Mouse (Mus musculus) layer of hippocampus, adult 2 months (tissue): ENCODE measurements around the gene Lrrc47. TPM values are rescaled to one million over a fixed set of nuclear protein-coding genes. Genes with fewer than 3 reads are reported as not detected.

Experiments
- DNase-seq, 2 experiments: peaks; one replicate each; pipeline ENCODE4 v3.0.0; 2022; ENCODE audit warnings: low spot score in 2 of 2
- H3K27ac ChIP-seq: fragments of 200-600 bp; 2 replicates; pipeline ENCODE4 v1.8.1; 2022
- H3K4me3 ChIP-seq: fragments of 200-600 bp; 2 replicates; pipeline ENCODE4 v1.8.1; 2022; ENCODE audit warnings: mild to moderate bottlenecking
- CTCF ChIP-seq: fragments of 200-600 bp; conservative IDR thresholded peaks from 2 replicates; pipeline ENCODE4 v1.8.1; 2022; ENCODE audit warnings: antibody characterized with exemption, mild to moderate bottlenecking, moderate library complexity
- long read RNA-seq, 2 experiments: library from polyadenylated mRNA; stranded (forward); transcript quantifications; one replicate each; pipeline ENCODE4 v2.0.0; 2021; ENCODE audit warnings: borderline mapping rate in 2 of 2
- total RNA-seq, 2 experiments: library from RNA; stranded (reverse); gene quantifications; 2 replicates each; pipeline ENCODE4 v1.2.3; 2021

The Lrrc47 gene
- total RNA-seq, result 10 to 100 TPM; 65.4 to 70.3 TPM
- long read RNA-seq, experiment 1, transcript Lrrc47-205 (7 exons, 3,468 nt), result major isoform, 34 of 76 reads
- long read RNA-seq, experiment 1, partial matches to known transcripts, result 3 of 76 reads
- long read RNA-seq, experiment 1, other reads (novel, unspliced or antisense), result 39 of 76 reads
- long read RNA-seq, experiment 2, transcript Lrrc47-205 (7 exons, 3,468 nt), result major isoform, 25 of 89 reads
- long read RNA-seq, experiment 2, partial matches to known transcripts, result 5 of 89 reads
- long read RNA-seq, experiment 2, other reads (novel, unspliced or antisense), result 59 of 89 reads

DNA sequence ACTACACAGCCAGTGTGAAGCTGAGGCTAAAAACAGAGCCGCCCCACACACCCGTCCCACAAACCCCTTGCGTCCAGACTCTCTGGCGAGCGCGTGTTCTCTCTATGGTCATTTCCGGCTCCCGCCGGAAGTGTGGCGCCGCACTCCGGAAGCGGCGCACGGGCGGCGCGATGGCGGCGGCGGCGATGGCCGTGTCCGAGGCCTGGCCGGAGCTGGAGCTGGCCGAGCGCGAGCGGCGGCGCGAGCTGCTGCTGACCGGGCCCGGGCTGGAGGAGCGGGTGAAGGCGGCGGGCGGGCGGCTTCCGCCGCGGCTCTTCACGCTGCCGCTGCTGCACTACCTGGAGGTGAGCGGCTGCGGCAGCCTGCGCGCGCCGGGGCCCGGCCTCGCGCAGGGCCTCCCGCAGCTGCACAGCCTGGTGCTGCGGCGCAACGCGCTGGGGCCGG, at the start of gene Lrrc47:
Gene Lrrc47 (plus strand): TSS at position 86 of the 444 bp plus-strand sequence.
- TF ChIP-seq CTCF, result no peak
- H3K27ac ChIP-seq, result peak within 1 kb of the TSS; percentile 92
- H3K4me3 ChIP-seq, result peak within 1 kb of the TSS; percentile 93
- peak; percentile 79 to 84 for DNase-seq

DNA sequence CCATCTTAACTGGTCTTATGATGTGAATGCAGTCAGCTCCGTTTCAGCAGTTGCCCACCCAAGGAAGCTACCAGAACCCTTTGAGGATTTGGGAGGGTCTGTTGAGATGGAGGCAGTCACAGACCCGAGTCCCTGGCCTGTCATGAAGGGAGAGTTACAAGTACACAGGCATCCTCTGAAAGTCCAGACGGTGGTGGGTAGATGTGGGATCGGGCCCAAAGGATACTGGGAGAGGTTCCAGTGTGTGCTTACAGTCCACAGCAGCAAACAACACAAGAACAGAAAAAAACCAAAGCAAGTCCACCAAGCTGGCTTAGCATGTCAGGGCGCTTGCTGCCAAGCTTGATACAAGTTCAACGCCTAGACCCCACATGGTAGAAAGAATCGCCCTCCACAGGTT, 48.9 kb upstream of the Lrrc47 start:
- TF ChIP-seq CTCF, result no peak
- peak; percentile 24 to 53 for DNase-seq
- no peak overlapping the region for H3K4me3 ChIP-seq
- peak overlapping the region; percentile 57; the same call in 1 of the 2 replicates for H3K27ac ChIP-seq

DNA sequence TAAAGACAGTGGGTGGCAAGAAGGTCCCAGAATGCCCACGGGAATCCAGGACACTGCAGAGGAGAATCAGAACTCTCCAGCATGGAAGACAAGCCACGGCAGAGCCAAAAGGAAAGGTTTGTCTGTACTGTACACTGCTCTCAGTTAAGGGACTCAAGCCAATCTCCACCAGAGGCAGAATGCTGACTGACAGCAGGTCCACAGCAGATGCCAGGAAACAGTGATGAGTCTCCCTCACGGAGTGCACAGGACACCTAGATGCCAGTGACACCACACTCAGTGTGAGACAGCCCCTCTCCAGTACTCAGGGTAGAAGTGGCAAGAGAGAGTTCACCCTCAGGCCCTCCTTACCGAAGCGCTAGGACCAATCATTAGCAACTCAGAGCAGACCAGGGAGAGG, 44.9 kb upstream of the Lrrc47 start:
- no peak for DNase-seq
- no peak overlapping the region for H3K27ac ChIP-seq
- no peak overlapping the region for H3K4me3 ChIP-seq
- no peak for TF ChIP-seq CTCF

GRCm38 (mm10) chr4:153967556-153967955, 44.0 kb upstream of the Lrrc47 start:
- no peak for TF ChIP-seq CTCF
- no peak for DNase-seq
- Histone ChIP-seq H3K27ac (peak overlapping the region; percentile 46), H3K4me3 (no peak overlapping the region)

- no peak for DNase-seq
Observed at GRCm38 (mm10) chr4:153968063-153968462, 43.5 kb upstream of the Lrrc47 start.

DNA sequence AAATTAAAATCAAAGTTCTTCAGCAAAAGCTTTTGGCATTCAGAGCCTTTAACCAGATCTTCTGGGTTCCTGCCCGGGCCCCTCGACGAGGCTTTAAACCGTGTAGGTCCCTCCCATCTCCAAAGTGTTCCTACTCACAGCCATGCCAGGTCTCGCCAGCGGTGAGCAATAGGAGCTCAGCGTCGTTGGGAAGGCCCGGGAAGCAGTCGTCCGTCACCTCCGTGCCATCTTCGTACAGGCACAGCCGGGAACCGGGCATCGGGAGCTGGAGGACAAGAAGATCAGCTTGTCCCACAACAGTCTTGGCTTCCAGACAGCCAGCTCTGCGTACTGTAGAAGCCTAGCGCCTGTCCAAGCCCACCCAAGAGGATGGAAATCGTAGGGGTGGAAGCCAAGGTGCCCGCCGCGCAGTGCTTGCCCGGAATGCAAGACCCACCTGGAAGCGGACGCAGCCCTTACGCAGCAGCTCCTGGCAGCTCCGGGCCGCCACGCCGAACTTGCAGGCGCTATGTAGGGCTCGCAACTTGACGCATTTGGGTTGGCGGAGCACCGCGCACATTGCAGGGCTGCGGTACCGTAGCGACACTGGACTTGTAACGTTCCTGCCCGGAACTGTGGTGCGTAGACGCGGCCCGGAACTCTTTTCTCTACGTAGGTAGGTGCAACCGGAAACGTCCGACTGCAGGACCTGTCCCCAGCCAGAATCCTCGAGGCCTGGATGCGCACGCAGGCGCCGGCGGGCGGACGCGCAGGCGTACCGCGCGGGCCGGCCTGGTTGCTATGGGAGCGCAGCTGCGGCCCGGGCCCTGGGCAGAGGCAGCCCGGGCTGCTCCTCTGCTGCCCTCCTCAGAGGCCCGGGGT, 36.9 kb upstream of the Lrrc47 start, which contains the start of the genes Dffb and Cep104:
Gene Dffb (minus strand): TSS at position 696 of the 861 bp plus-strand sequence.
Gene Cep104 (plus strand): TSS at position 764 of the 861 bp plus-strand sequence.
- peak; percentile 25 for TF ChIP-seq CTCF
- Histone ChIP-seq H3K4me3 (peak within 1 kb of the TSS; percentile 89), H3K27ac (peak within 1 kb of the TSS; percentile 95)
- peak; percentile 92 to 95 for DNase-seq

More at GRCm38 (mm10) chr4:153968063-153968462, 43.5 kb upstream of the Lrrc47 start:
- TF ChIP-seq CTCF, result peak; percentile 53
- peak overlapping the region; percentile 23; the same call in 1 of the 2 replicates for H3K27ac ChIP-seq
- no peak overlapping the region for H3K4me3 ChIP-seq

DNA sequence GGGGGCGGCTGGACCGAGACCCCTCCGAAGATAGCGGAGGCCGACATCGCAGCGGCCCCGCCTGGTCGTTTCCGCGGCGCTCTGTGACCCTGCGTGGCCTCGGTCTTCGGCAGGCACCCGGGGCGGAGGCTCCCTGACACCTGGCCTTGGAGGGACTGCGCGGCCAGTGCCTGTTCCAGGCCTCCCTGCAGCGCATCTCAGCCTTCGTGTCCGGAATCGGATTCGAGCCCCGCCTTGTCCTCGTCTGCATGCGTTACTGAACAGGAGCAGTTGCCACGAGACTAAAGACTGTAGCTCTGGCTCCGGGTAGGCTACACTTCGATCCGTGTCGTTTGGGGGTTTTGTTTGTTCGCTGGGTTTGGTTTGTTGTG, 36.3 kb upstream of the Lrrc47 start:
- DNase-seq, result no peak
- TF ChIP-seq CTCF, result no peak
- H3K4me3 ChIP-seq, result peak overlapping the region; percentile 89
- H3K27ac ChIP-seq, result peak overlapping the region; percentile 95

DNA sequence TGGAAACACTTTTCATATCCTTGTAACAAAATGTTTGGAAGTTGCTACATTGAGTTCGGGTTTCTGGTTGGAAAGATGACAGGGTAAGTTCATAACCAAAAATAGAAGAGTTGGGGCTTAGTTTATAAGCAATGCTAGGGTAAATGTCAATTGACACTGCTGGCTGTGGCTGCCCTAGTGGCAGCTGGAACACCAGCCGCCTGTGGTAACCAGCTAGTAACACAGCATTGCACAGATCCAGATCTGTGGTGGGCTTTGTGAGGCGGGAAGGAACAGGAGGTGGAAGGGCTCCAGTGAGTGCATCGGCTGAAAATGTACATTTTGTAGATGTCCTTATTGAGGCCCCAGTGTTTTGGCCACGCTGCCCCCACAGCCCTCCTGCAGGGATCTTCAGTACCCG, 35.8 kb upstream of the Lrrc47 start:
- Histone ChIP-seq H3K4me3 (peak overlapping the region; percentile 89), H3K27ac (peak overlapping the region; percentile 95)
- TF ChIP-seq CTCF, result no peak
- no peak for DNase-seq

- DNase-seq, result no peak
- TF ChIP-seq CTCF, result no peak
- Histone ChIP-seq H3K27ac (no peak overlapping the region), H3K4me3 (no peak overlapping the region)
Observed at GRCm38 (mm10) chr4:153979243-153979642, 32.3 kb upstream of the Lrrc47 start.

DNA sequence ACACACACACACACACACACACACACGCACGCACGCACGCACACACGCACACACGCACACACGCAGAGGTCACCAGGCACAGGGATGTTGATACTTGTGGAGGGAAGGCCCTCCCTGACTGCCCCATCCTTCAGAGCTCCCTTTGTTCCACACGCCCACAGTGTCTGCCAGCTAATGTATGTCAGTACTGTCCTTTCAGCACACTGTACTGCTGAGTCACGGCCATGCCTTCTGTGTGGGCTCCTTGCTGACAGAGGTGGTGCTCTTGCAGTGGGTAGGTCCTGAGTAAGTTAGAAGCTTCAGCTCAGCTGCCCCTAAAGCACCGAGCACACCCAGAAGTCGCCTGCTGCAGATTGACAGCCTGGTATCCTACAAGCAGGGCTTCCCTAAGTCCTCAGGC, 31.1 kb upstream of the Lrrc47 start:
- DNase-seq, result no peak
- H3K27ac ChIP-seq, result peak overlapping the region; percentile 67; the same call in 1 of the 2 replicates
- no peak overlapping the region for H3K4me3 ChIP-seq
- TF ChIP-seq CTCF, result no peak

DNA sequence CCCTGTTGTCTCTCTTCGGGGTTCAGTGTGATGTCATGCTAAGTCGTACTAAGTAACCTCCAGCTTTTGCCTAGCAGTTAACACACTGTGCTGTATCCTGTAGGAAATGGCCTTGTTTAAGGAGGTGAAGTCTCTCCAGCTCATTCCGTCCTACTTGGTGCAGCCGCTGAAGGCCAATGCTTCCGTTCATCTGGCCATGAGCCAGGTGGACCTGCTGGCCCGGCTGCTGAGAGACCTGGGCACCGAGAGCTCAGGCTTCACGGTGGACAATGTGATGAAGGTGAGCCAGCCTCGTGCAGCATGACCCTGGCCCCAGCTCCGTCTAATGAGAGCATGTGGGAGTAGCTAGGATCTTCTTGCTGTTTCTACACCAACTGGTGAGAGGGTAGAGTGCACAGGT, 18.8 kb upstream of the Lrrc47 start:
- H3K27ac ChIP-seq, result no peak overlapping the region
- no peak overlapping the region for H3K4me3 ChIP-seq
- no peak for TF ChIP-seq CTCF
- no peak for DNase-seq

- H3K4me3 ChIP-seq, result no peak overlapping the region
- no peak overlapping the region for H3K27ac ChIP-seq
- TF ChIP-seq CTCF, result no peak
- DNase-seq, result no peak
Observed at GRCm38 (mm10) chr4:153993505-153993904, 18.0 kb upstream of the Lrrc47 start.

GRCm38 (mm10) chr4:154005488-154005887, 6.0 kb upstream of the Lrrc47 start:
- no peak for DNase-seq
- H3K4me3 ChIP-seq, result no peak overlapping the region
- TF ChIP-seq CTCF, result no peak
- no peak overlapping the region for H3K27ac ChIP-seq
